Mouse (Mus musculus): ENCODE measurements around the gene Aaed1.

DNA sequence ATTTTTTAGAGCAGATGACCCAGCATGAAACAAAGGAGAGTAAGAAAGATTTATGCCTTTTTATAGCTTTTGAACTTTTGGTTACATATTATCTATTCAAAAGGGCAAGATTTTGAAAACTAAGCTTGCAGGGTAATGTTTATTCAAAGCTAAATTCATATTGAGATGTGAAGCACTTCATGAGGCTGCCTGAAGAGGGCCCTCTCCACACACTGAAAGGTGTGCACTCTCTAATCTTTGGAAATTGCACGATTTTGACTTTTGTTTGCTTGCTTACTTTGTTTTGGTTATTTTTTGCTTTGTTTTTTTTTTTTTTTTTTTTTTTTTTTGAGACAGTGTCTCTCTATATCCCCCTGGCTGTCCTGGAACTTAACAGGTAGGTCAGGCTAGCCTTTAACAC, 62.1 kb downstream of the Aaed1 start:
- no peak for TF ChIP-seq GATA1 (IDR thresholded peaks at IDR 0.05; ENCODE audit: low read length)
- no peak for TF ChIP-seq TAL1 (IDR thresholded peaks at IDR 0.05; ENCODE audit: low read length)
